Mouse (Mus musculus) large intestine, adult 2 months (tissue): ENCODE measurements around the gene Gm20388. TPM values are rescaled to one million over a fixed set of nuclear protein-coding genes. Genes with fewer than 3 reads are reported as not detected.

ENCODE experiments used
- DNase-seq: peaks from one replicate; pipeline ENCODE4 v3.0.0-alpha.2; 2012; ENCODE audit warnings: low read depth, low spot score
- WGBS: fragments of 180-500 bp; shearing (Covaris S2); methylation state at CpG from one replicate; pipeline ENCODE4 v1.1.7; 2018; 5-methylcytosine and 5-hydroxymethylcytosine counted together
- polyA plus RNA-seq: library from polyadenylated mRNA; depleted of rRNA; stranded (reverse); fragments of >200 nt; gene quantifications from 2 replicates; pipeline ENCODE4 v1.2.3, GENCODE M21; 2012

The Gm20388 gene
- polyA plus RNA-seq, 1 experiment: 31.5 TPM

DNA sequence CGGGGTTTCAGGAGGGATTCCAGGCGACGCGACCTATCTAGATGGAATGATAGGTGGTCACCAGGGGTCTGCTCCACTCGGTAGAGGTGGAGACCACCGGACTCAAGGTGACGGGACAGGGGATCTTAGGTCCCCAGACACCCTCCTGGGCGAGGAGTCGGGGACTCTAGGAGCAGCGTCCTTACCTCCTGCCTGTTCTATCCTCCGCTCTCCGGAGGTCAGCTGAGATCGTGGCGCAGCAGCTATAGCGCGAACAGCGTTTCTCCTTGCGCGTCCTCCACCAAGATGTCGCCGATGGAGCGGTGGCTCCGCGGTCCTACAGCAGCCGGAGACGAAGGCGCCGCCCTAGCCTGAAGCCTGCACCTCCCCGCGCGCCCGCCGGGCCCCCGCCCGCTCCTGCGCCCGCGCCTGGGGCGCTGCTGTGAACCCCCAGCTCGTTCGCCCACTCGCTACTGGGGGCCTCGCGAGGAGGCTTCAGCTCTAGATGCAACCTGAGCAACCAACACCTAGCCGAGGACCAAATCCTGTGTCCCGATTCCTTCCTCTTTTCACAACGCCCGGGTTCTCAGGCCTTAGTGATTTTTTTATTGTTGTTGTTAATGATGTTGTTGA, 3949.1 kb downstream of the Gm20388 start, which contains the start of gene Ccsap:
Gene Ccsap, minus strand, starts transcription at position 562 of the 612 bp plus-strand sequence.
- no peak for DNase-seq

GRCm38 (mm10) chr8:123860386-123860785, 3949.7 kb downstream of the Gm20388 start:
- no peak for DNase-seq
- WGBS: 64% methylated on average over 4 of the region's 4 CpGs

More for the DNA sequence above, 3949.1 kb downstream of the Gm20388 start, which contains the start of gene Ccsap:
- WGBS: 1% methylated on average over 48 of the region's 48 CpGs

DNA sequence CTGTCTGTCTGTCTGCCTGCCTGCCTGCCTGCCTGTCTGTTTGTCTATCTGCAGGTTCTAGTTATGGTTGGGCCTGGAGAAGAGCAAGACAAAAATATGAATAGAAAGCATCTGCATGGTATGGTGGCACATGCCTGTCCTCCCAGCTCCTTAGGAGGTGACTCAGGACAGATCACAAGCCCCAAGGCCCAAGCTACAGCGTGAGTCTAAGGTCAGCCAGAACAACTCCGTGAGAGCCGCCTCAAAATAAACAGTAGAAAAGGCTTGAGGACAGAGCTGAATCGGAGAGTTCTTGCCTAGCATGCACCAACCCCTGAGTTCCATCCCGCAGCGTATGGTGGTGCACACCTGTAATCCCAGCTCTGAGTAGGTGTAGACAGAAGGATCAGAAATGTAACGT, 3955.1 kb downstream of the Gm20388 start:
- 53% methylated on average over 7 of the region's 7 CpGs for WGBS
- DNase-seq: no peak

DNA sequence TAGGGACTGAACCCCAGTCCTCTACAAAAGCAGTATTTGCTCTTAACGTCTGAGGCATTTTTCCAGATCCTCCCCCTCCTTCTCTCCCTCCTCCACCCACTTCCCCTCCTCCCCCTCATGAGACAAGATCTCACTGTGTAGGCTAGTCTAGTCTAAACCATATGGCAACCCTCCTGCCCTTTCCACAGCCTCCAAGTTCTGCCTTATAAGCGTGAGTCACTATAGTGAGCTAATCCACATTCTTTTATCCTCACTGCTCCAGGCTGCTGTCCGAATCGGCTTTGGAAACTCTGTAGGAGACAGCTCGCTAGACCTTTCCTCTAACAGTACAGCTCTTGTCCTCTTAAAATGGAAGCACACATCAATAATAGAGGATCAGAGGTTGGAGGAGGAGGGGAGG, 3956.3 kb downstream of the Gm20388 start:
- WGBS: 39% methylated on average over 5 of the region's 5 CpGs
- no peak for DNase-seq

DNA sequence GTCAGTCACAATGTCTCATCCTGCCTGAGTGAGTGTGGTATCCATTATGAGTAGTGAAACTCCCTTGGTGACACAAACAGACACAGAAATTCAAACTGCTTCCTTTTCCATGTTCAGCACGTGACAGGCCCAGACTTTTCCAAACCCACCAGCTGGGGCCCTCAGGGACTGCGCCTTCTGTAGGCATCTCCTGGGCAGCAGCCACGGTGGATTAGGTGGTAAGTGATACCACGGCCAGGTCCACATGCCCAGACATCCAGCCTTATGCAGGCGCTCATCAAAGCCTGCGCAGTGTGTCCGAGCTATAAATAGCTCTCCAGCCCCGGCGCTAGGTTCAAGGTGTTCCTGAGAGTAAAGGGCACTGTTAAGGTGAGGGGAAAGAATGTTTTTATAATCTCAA, 3961.4 kb downstream of the Gm20388 start:
- WGBS: 71% methylated on average over 9 of the region's 9 CpGs

DNA sequence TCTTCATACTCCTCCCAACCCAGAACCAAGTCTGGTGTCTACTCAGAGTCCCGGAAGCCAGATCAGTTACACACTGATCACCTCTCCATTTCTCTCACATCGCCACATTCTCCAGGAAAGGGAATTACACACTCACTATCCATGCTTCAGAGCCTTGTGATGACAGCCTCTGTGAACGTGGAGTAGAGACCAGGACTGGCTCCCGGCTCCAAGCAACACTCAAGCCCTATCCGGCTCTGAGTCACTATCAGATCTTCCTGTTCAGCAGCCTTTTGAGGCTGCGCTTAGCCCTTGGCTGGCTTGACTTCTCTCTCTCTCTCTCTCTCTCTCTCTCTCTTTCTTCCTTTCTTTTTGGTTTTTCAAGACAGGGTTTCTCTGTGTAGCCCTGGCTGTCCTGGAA, 3962.7 kb downstream of the Gm20388 start:
- no peak for DNase-seq
- 76% methylated on average over 6 of the region's 6 CpGs for WGBS

More for the DNA sequence above, 3961.4 kb downstream of the Gm20388 start:
- DNase-seq: no peak

DNA sequence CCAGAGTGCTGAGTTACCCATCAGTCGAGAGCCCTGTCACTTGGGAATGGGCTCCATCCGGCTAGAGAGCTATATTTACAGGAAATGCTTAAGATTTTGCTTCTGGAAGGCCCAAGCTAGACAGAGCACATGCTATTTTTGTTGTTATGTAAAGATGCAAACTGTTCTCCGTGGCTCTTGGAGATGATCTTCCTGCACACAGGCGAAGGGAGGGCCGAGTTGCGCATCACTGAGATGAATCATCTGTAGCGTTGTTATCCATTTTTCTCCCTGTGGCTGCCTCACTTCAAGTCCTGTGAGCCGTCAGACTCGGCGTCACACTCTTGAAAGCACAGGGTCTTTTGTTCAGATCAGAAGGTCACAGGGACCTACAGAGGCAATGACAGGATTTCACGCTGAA, 3963.7 kb downstream of the Gm20388 start:
- DNase-seq: no peak
- WGBS: 80% methylated on average over 11 of the region's 11 CpGs

DNA sequence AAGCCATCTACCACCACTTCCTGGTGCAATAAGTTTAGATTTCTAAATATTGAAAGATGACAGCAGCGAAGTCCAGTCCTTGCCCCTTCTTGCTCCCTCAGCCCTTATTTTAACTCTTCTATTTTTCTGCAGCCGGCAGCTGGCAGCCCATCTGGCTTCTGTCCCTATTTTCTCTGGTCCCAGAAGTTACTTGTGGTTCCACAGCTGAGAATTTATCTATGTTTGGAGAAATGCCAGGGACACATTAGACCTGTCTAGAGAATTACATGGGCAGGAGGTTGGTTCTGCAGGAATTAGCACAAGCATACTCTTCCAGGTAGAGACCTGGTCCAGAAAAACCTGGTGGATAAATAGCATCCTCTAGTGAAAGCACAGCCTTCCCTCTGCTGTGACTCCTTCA, 3967.2 kb downstream of the Gm20388 start:
- WGBS: 40% methylated on average over 2 of the region's 2 CpGs
- DNase-seq: no peak

- WGBS: 59% methylated on average over 10 of the region's 10 CpGs
- DNase-seq: no peak
Measured at GRCm38 (mm10) chr8:123880271-123880670, 3969.6 kb downstream of the Gm20388 start.

- WGBS: 24% methylated on average over 4 of the region's 4 CpGs
Measured at GRCm38 (mm10) chr8:123880821-123881350, 3970.2 kb downstream of the Gm20388 start.

DNA sequence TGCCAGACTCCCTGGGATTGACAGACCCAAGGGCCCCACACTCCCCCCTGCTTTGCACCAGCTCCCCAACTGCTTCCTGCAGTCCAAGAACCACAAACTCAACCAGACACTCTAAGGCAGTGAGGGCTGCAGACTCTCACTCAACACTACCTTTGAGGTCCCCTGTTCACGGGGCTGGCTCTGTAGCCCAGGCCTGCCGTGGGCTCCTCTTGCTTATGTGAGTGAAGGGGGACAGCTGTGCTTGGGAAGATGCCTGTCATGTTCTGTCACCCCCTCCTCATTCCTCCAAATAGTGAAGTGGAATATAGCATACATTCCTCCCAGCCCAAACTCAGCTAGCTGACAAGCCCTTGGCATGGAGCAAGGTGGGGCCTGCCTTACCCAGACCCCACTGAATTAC, 3971.8 kb downstream of the Gm20388 start:
- no peak for DNase-seq
- WGBS: 70% methylated on average over 2 of the region's 2 CpGs

More at GRCm38 (mm10) chr8:123880821-123881350, 3970.2 kb downstream of the Gm20388 start:
- DNase-seq: no peak

DNA sequence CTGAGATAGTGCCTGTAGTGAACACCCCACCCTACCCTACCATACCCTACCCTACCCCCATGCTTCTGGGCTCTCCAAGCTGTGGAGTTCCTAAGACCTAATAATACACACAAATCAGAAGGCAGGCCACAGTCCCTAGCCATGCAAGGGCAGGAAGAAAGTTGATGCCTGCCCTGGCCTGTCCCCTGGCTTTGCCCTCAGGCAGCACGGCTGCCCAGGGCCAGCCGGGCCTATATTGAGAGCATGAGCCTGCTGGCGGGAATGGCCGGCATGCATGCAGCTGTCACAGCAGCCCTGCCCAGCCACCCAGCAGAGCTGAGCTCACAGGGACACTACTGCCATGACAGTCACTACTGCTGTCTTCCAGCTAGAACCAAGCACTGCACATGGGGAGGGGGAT, 3972.5 kb downstream of the Gm20388 start:
- WGBS: 79% methylated on average over 4 of the region's 4 CpGs
- DNase-seq: no peak

DNA sequence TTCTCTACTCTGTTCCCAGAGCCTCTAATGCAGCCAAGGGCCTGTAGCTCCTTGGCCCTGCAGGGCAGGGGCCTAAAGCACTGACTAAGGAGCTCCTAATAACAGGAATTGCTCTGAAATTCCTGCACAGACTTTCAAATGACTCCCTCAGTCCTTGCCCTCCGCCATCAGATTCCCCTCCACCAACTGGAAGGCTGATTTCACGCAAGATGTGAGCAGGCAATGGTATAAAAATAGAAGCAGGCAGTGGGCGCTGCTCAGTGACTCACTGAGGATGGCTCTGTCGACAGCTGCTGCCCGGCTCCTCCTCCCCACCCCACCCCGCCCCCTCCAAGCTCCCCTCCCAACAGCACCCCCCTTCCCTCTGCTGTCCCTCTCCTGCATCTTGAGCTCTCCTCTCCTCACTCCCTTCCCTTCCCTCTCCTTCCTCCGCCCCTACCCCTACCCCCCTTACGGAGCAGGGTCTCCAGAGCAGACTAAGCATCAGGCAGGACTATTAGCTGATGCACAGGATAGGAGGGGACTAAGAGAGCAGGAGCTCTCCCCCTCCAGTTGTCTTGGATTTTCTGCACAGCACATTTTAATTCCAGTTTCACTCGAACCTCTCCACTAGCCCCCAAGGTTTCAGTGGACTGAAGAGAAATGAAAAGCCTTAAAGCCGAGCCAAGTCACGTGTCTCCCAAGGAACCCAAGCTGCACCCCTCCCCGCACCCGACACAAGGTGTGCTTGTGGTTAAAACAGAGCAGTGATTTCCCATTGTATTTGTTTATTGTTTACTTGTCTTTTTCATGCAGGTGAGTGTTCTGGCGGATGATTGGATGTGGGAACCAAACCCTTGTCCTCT, 3974.3 kb downstream of the Gm20388 start:
- DNase-seq: no peak
- WGBS: 11% methylated on average over 13 of the region's 14 CpGs

- 91% methylated on average over 4 of the region's 4 CpGs for WGBS
- DNase-seq: no peak
Measured at GRCm38 (mm10) chr8:123887163-123887562, 3976.5 kb downstream of the Gm20388 start.

DNA sequence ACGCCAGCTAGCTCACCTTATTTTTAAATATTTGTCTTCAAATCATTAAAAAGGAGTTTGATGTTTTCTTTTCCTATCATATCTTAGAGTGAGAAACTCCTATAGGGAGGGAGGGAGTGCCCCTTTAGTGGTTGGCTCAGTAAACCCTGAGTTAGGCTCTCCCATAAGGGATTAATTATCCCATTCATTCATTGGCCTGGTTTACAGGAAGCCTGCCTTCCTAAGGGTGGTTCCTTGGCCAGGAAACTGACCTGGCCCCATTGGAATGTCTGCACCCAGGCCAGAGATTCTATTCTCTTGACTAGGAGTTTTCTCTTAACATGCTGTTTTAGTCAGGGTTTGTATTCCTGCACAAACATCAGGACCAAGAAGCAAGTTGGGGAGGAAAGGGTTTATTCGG, 3977.3 kb downstream of the Gm20388 start:
- WGBS: 76% methylated on average over 2 of the region's 2 CpGs

DNA sequence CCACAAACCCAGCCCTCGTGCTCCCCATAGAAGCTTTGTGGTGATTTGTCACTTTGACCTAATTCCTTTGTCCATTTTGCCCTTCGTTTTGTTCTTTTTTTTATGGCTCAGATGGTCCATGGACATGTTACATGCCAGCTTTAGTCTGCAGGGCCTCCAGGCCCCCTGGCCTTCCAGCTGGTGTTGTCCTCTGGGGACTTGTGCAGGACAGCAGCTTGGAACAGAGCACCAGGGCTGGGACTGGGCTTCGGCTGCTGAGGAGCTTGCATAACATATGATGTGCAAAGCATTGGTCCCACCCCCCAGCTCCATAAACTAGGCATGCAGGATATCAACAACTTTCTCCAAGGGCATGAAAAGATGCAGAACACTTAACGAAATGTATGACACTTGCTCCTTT, 3979.2 kb downstream of the Gm20388 start:
- 61% methylated on average over 4 of the region's 4 CpGs for WGBS
- DNase-seq: no peak

More for the DNA sequence above, 3977.3 kb downstream of the Gm20388 start:
- DNase-seq: no peak

GRCm38 (mm10) chr8:123891271-123891670, 3980.6 kb downstream of the Gm20388 start:
- WGBS: under 1% methylated on average over 11 of the region's 11 CpGs
- no peak for DNase-seq

GRCm38 (mm10) chr8:123891883-123892585, 3981.4 kb downstream of the Gm20388 start:
- WGBS: 7% methylated on average over 49 of the region's 49 CpGs
- DNase-seq: no peak

- WGBS: 26% methylated on average over 30 of the region's 30 CpGs
- DNase-seq: no peak
Measured at GRCm38 (mm10) chr8:123892586-123893155, 3982.0 kb downstream of the Gm20388 start.

- 85% methylated on average over 11 of the region's 11 CpGs for WGBS
- no peak for DNase-seq
Measured at GRCm38 (mm10) chr8:123893413-123893812, 3982.8 kb downstream of the Gm20388 start.
